Mouse (Mus musculus) intestine, embryonic 15.5 days (tissue): ENCODE measurements at regions not wholly inside any gene's neighbourhood (a gene's known extent, or its start where the extent isn't known, plus 50 kb on each side); places are given as distances from the start of the nearest gene placed in this dataset.
"Not testable (repeated sequence)": the region's sequence is repeated elsewhere in the genome, so short reads cannot be mapped to it uniquely, and the experiment has no call there.

Source experiments
- ATAC-seq: fragments of 200-750 bp; cut with Nextera tagmentation; 2 replicates; pipeline ENCODE4 v1.8.0; 2017; ENCODE audit warnings: moderate TSS enrichment, moderate library complexity
- H3K27ac ChIP-seq: fragments of 300-500 bp; sonication (generic); 2 replicates; pipeline ENCODE4 v1.5.1; 2015; ENCODE audit warnings: mild to moderate bottlenecking, inconsistent platforms
- H3K27me3 ChIP-seq: fragments of 300-500 bp; sonication (generic); replicated peaks from 2 replicates; pipeline ENCODE4 v1.6.1; 2015; ENCODE audit warnings: inconsistent platforms
- H3K36me3 ChIP-seq: fragments of 300-500 bp; sonication (generic); 2 replicates; pipeline ENCODE4 v1.6.1; 2015; ENCODE audit warnings: inconsistent platforms
- H3K4me1 ChIP-seq: fragments of 300-500 bp; sonication (generic); replicated peaks from 2 replicates; pipeline ENCODE4 v1.6.1; 2015; ENCODE audit warnings: inconsistent platforms
- H3K4me2 ChIP-seq: fragments of 300-500 bp; sonication (generic); replicated peaks from 2 replicates; pipeline ENCODE4 v1.6.1; 2015; ENCODE audit warnings: mild to moderate bottlenecking, inconsistent platforms
- H3K4me3 ChIP-seq: fragments of 300-500 bp; sonication (generic); replicated peaks from 2 replicates; pipeline ENCODE4 v1.5.1; 2015; ENCODE audit warnings: inconsistent platforms
- H3K9ac ChIP-seq: fragments of 300-500 bp; sonication (generic); 2 replicates; pipeline ENCODE4 v1.6.1; 2015; ENCODE audit warnings: inconsistent platforms
- H3K9me3 ChIP-seq: fragments of 300-500 bp; sonication (generic); 2 replicates; pipeline ENCODE4 v1.6.1; 2016; ENCODE audit warnings: inconsistent platforms
- WGBS: fragments of 180-500 bp; shearing (Covaris S2); methylation state at CpG from one replicate; pipeline ENCODE4 v1.1.7; 2015; 5-methylcytosine and 5-hydroxymethylcytosine counted together

GRCm38 (mm10) chr9:11317221-11317620, 412.6 kb upstream of the Cntn5 start:
- no peak overlapping the region for H3K4me2 ChIP-seq
- H3K9ac ChIP-seq, result no peak overlapping the region
- 79% methylated on average over 1 of the region's 1 CpGs for WGBS
- ATAC-seq, result no peak
- no peaks in the 10 kb centered on the region for H3K36me3 ChIP-seq
- no peak overlapping the region for H3K4me3 ChIP-seq
- no peaks in the 10 kb centered on the region for H3K9me3 ChIP-seq
- H3K4me1 ChIP-seq, result no peaks in the 10 kb centered on the region
- no peak overlapping the region for H3K27ac ChIP-seq
- no peaks in the 10 kb centered on the region for H3K27me3 ChIP-seq

GRCm38 (mm10) chr9:11297116-11297515, 392.5 kb upstream of the Cntn5 start:
- H3K4me1 ChIP-seq, H3K9me3 ChIP-seq, H3K9ac ChIP-seq, ATAC-seq, H3K27me3 ChIP-seq, H3K27ac ChIP-seq, H3K4me2 ChIP-seq, H3K4me3 ChIP-seq, H3K36me3 ChIP-seq: not testable (repeated sequence)
- 96% methylated on average over 17 of the region's 17 CpGs for WGBS

DNA sequence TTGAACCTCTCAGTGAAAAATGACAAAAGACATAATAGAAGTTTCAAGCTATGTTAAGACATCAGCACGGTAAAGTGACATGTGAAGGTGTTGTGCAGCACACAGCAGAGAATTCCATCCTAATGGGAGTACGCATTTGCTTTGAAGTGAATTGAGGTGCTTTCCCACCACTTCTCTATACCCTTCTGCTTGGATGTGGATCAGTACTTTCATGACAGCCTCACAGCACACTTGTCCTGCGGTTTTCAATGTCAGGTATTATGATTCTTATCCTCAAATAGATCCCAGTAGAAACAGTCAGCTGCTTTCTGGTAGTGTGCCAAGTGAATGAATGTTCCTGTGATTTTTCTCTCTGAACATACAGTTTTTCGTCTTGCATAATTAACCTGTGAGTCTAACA, 380.6 kb upstream of the Cntn5 start:
- no peak overlapping the region for H3K9ac ChIP-seq
- 80% methylated on average over 4 of the region's 4 CpGs for WGBS
- ATAC-seq, result no peak
- no peak overlapping the region for H3K4me3 ChIP-seq
- no peaks in the 10 kb centered on the region for H3K27me3 ChIP-seq
- H3K4me2 ChIP-seq, result no peak overlapping the region
- no peaks in the 10 kb centered on the region for H3K9me3 ChIP-seq
- no peaks in the 10 kb centered on the region for H3K4me1 ChIP-seq
- H3K27ac ChIP-seq, result no peak overlapping the region
- H3K36me3 ChIP-seq, result no peaks in the 10 kb centered on the region

DNA sequence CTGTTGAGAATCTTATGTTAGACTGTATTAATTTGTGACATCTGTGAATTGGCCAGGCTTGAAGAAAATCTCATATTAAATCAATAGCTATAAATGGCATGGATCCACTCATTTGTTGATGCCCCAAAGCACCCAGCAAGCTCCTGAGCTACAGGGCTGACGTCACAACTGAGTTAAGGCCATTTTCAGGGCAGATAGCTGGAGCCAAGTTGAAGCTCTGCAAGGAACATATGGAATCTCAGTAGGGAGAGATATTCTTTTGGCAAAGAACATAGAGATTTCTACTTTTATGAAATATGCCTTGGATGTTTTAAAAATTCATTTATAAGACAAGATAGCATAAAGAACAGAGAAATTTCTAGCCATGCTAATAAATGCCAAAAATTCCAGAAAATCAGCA, 380.0 kb upstream of the Cntn5 start:
- H3K27me3 ChIP-seq, result no peaks in the 10 kb centered on the region
- no peaks in the 10 kb centered on the region for H3K4me1 ChIP-seq
- ATAC-seq, result no peak
- no peak overlapping the region for H3K4me3 ChIP-seq
- H3K4me2 ChIP-seq, result no peak overlapping the region
- 77% methylated on average over 1 of the region's 1 CpGs for WGBS
- H3K27ac ChIP-seq, result no peak overlapping the region
- H3K9me3 ChIP-seq, result no peaks in the 10 kb centered on the region
- no peak overlapping the region for H3K9ac ChIP-seq
- H3K36me3 ChIP-seq, result no peaks in the 10 kb centered on the region

- Histone ChIP-seq H3K4me1 (no peaks in the 10 kb centered on the region), H3K4me3 (no peak overlapping the region), H3K27ac (no peak overlapping the region), H3K9me3 (no peaks in the 10 kb centered on the region), H3K4me2 (no peak overlapping the region), H3K36me3 (no peaks in the 10 kb centered on the region), H3K27me3 (no peaks in the 10 kb centered on the region), H3K9ac (no peak overlapping the region)
- no peak for ATAC-seq
- WGBS, result 85% methylated on average over 5 of the region's 5 CpGs
Observed at GRCm38 (mm10) chr9:11279409-11280127, 375.0 kb upstream of the Cntn5 start.

DNA sequence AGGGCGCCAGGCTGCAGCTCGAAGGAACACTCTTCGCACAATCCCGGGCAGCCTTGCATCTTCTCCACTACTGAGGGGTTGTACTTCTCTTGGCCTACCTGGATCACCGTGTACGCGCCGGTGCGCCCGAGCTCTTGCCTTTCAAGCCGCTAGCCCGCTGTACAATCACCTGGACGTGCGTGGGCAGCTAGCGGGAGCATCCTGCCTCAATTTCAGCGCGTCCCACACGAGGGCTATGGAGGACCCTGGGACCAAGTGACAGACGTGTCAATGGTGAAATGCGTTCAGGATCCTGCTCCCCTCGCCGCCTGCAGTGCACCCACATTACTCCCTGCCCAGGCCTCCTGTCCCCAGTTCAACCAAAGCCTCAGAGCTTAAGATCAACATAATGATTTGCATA, 373.2 kb upstream of the Cntn5 start:
- no peak for ATAC-seq
- WGBS, result 93% methylated on average over 22 of the region's 22 CpGs
- H3K9me3 ChIP-seq, result no peaks in the 10 kb centered on the region

DNA sequence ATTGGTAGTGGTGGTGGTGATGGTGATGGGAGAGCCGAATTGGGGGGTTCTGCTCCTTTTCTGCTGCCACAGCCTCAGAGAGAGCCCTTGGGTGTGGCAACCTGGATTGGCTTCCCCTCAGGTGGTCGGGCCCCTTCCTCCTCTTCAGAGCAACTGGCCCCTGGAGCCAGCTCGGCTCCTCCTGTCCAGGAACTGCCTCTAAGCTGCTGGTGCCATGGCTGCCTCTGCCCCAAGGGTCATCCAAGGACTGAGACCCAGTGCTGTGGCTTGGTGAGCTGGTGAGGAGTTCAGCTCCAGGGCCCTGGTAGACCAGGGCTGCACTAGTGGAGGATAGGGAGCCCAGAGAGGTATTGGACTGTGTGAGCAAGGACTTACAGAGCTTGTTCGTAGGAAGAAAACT, 372.4 kb upstream of the Cntn5 start:
- Histone ChIP-seq H3K9ac (no peak overlapping the region), H3K4me1 (no peaks in the 10 kb centered on the region), H3K36me3 (no peaks in the 10 kb centered on the region), H3K4me3 (no peak overlapping the region), H3K27me3 (no peaks in the 10 kb centered on the region), H3K27ac (no peak overlapping the region), H3K9me3 (no peaks in the 10 kb centered on the region), H3K4me2 (no peak overlapping the region)
- WGBS, result 75% methylated on average over 4 of the region's 4 CpGs
- ATAC-seq, result no peak

More for the DNA sequence above, 373.2 kb upstream of the Cntn5 start:
- Histone ChIP-seq H3K9ac (no peak overlapping the region), H3K4me2 (no peak overlapping the region), H3K27ac (no peak overlapping the region), H3K27me3 (no peaks in the 10 kb centered on the region), H3K4me1 (no peaks in the 10 kb centered on the region), H3K4me3 (no peak overlapping the region), H3K36me3 (no peaks in the 10 kb centered on the region)

DNA sequence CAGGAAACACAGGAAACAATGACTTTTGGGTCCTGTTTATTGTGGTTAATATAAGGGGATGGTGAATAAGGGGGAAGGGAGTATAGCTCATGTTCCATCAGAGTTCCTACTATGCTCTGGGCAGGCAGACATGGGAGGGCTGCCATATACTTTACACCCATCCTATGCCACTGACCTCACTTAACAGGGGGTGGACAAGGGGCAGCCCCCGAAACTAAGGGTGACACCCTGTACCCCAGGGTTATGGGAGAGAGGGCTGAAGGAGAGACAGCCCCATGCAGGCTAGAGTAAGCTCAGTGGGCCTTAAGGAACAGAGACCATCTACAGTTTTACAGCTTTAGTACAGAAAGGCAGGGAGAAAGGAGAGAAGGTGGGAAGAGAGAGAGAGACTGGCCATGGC, 352.3 kb upstream of the Cntn5 start:
- no peaks in the 10 kb centered on the region for H3K36me3 ChIP-seq
- no peaks in the 10 kb centered on the region for H3K4me1 ChIP-seq
- ATAC-seq, result no peak
- no peaks in the 10 kb centered on the region for H3K27me3 ChIP-seq
- H3K4me2 ChIP-seq, result no peak overlapping the region
- no peaks in the 10 kb centered on the region for H3K9me3 ChIP-seq
- WGBS, result 78% methylated on average over 1 of the region's 1 CpGs
- no peak overlapping the region for H3K4me3 ChIP-seq
- H3K27ac ChIP-seq, result no peak overlapping the region
- H3K9ac ChIP-seq, result no peak overlapping the region

- no peak for ATAC-seq
- Histone ChIP-seq H3K4me3 (no peak overlapping the region), H3K4me1 (no peaks in the 10 kb centered on the region), H3K4me2 (no peak overlapping the region), H3K9ac (no peak overlapping the region), H3K27me3 (no peaks in the 10 kb centered on the region), H3K36me3 (no peaks in the 10 kb centered on the region), H3K27ac (no peak overlapping the region), H3K9me3 (no peaks in the 10 kb centered on the region)
- WGBS, result 68% methylated on average over 6 of the region's 6 CpGs
Observed at GRCm38 (mm10) chr9:11206829-11207228, 302.3 kb upstream of the Cntn5 start.

DNA sequence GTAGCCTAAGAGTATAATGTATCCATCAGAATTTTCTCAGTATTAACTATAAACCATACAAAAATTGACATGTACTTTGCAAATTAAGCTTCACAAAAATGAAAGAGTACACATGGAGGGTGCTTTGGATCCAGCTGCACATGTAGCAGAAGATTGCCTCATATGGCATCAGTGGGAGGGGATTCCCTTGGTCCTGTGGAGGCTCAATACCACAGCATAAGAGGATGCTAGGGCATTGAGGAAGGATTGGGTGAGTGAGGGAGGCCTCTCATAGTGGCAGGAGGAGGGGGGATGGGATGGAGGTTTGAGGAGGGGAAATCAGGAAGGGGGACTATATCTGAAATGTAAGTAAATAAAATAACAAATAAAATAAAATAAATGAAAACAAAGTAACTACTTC, 301.7 kb upstream of the Cntn5 start:
- H3K9me3 ChIP-seq, result no peaks in the 10 kb centered on the region
- H3K36me3 ChIP-seq, result no peaks in the 10 kb centered on the region
- no peak overlapping the region for H3K4me3 ChIP-seq
- no peak for ATAC-seq
- H3K4me1 ChIP-seq, result no peaks in the 10 kb centered on the region
- H3K27ac ChIP-seq, result no peak overlapping the region
- H3K27me3 ChIP-seq, result no peaks in the 10 kb centered on the region
- no peak overlapping the region for H3K4me2 ChIP-seq
- H3K9ac ChIP-seq, result no peak overlapping the region

GRCm38 (mm10) chr9:11192183-11192582, 287.6 kb upstream of the Cntn5 start:
- no peak overlapping the region for H3K27ac ChIP-seq

DNA sequence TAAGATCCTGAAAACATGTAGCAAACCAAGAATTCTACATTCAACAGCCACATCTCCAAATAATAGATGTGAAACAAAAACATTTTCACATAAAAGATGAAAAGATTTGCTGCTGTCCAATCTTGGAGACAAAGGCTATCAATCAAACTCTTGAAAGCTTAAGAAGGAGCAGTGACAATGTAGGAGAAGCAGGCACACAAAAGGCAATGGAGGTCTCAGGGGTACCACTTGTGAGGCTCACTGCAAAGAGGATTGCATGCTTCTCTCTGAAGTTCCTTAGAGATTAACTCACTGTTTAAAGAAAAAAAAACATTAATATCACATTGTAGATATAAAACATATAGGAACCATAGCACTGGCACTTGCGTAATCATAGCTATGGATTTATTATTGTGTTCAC, 241.2 kb upstream of the Cntn5 start:
- no peak for ATAC-seq
- no peaks in the 10 kb centered on the region for H3K4me1 ChIP-seq
- H3K9me3 ChIP-seq, result no peaks in the 10 kb centered on the region
- no peak overlapping the region for H3K27ac ChIP-seq
- H3K27me3 ChIP-seq, result no peaks in the 10 kb centered on the region
- H3K4me3 ChIP-seq, result no peak overlapping the region
- WGBS, result 95% methylated on average over 1 of the region's 1 CpGs
- no peaks in the 10 kb centered on the region for H3K36me3 ChIP-seq
- H3K9ac ChIP-seq, result no peak overlapping the region
- no peak overlapping the region for H3K4me2 ChIP-seq

More at GRCm38 (mm10) chr9:11192183-11192582, 287.6 kb upstream of the Cntn5 start:
- H3K4me3 ChIP-seq, result no peak overlapping the region
- 56% methylated on average over 2 of the region's 2 CpGs for WGBS
- H3K4me1 ChIP-seq, result no peaks in the 10 kb centered on the region
- no peaks in the 10 kb centered on the region for H3K9me3 ChIP-seq
- H3K36me3 ChIP-seq, result no peaks in the 10 kb centered on the region
- H3K9ac ChIP-seq, result no peak overlapping the region
- no peak overlapping the region for H3K4me2 ChIP-seq
- no peak for ATAC-seq
- H3K27me3 ChIP-seq, result no peaks in the 10 kb centered on the region

- H3K27ac ChIP-seq, result no peak overlapping the region
- H3K27me3 ChIP-seq, result no peaks in the 10 kb centered on the region
- ATAC-seq, result no peak
- no peaks in the 10 kb centered on the region for H3K36me3 ChIP-seq
- no peak overlapping the region for H3K9ac ChIP-seq
- no peak overlapping the region for H3K4me3 ChIP-seq
- no peak overlapping the region for H3K4me2 ChIP-seq
- no peaks in the 10 kb centered on the region for H3K4me1 ChIP-seq
- no peaks in the 10 kb centered on the region for H3K9me3 ChIP-seq
- WGBS, result 76% methylated on average over 5 of the region's 5 CpGs
Observed at GRCm38 (mm10) chr9:11126833-11127232, 222.3 kb upstream of the Cntn5 start.
